Mouse (Mus musculus) liver, embryonic 14.5 days (tissue): ENCODE results near the gene Ovgp1.

Experiments
- CTCF ChIP-seq: IDR thresholded peaks from 2 replicates; pipeline ENCODE4 v1.5.1; 2016; ENCODE audit warnings: antibody characterized with exemption, low read depth, control low read depth
- EP300 ChIP-seq: IDR thresholded peaks from 2 replicates; pipeline ENCODE4 v1.6.1; 2016; ENCODE audit warnings: antibody characterized with exemption, low read depth

- no peak for TF ChIP-seq CTCF
- no peak for TF ChIP-seq EP300
Measured at GRCm38 (mm10) chr3:105932240-105933071, 41.1 kb upstream of the Ovgp1 start, which contains the start of gene I830077J02Rik.
